Mouse (Mus musculus): ENCODE results near the gene Creg2. TPM values are rescaled to one million over a fixed set of nuclear protein-coding genes. Genes with fewer than 3 reads are reported as not detected.
A peak's percentile ranks its signal among the peaks of the same experiment; 100 is the strongest.

Creg2 gene
- total and polyA plus RNA-seq, 2 experiments = not detected

DNA sequence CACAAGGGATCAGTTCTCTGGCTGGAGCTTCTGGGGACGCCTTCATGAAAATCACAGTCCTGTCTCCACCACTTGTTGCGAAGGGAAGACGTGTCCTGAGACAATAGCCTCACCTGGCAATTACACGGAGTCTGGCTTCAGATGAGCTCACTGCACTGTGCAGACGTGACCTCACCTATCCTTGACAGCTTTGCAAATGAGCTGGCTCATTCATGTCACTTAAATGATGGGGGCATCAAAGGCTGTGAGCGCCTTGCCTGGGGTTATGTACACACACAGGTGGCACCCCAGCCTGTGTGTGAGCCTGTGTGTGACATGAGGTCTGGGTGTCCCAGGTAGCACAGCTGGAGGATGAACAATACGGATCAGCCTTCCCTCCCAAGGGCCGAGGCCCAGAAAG is 27.6 kb upstream of the Creg2 start:
- H3K27ac ChIP-seq (replicated peaks; ENCODE audit: insufficient read depth, low read depth, low read length) = no peak overlapping the region
- H3K27me3 ChIP-seq (ENCODE audit: control insufficient read depth, insufficient read depth, low read length) = no peaks in the 10 kb centered on the region
- DNase-seq (ENCODE audit: extremely low read depth, low read depth, low spot score) = no peak
- H3K36me3 ChIP-seq (ENCODE audit: control insufficient read depth, insufficient read depth, low read length) = no peaks in the 10 kb centered on the region
- no peak for TF ChIP-seq POLR2A (IDR thresholded peaks at IDR 0.05; ENCODE audit: extremely low read depth, insufficient read depth, low read length)
- no peak for TF ChIP-seq CTCF (IDR thresholded peaks at IDR 0.05; ENCODE audit: low read depth, low read length)
- H3K79me2 ChIP-seq (ENCODE audit: control insufficient read depth, insufficient read depth, low read length) = no peaks in the 10 kb centered on the region
- H3K4me1 ChIP-seq (ENCODE audit: control insufficient read depth, insufficient read depth, low read length) = no peaks in the 10 kb centered on the region
- no peak overlapping the region for H3K9ac ChIP-seq (ENCODE audit: low read depth, low read length)
- no peak overlapping the region for H3K4me3 ChIP-seq (ENCODE audit: insufficient read depth, low read depth, low read length)
- WGBS = 83% methylated on average over 8 of the region's 8 CpGs

DNA sequence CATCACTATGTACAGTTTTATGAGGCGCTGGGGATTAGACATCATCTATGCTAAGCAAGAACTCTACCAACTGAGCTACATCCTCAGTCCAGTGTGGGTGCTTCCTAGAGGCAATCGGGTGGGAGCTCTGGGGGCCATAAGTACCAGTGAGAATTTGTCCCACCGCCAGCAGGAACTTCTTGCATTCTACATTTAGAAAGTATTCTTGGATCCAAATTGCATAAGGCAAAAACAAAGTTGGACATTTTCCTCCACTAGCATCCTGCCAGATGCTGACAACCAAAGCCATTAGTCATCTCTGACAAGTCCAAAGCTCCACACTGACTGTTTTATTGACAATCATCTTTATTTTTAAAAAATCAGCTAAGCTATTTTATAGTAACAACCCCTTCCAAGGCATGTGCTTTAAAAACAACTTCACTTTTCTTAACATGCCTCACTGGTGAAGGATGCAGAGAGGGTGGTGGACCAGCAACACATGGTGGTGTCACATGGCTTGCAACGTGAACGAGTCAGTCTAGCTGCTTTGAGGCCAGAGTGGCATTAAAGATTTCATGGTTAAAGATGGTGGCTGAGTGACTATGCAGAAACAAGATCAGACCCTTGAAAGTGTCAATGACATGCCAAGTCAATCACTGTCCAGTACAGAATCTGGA is 25.1 kb upstream of the Creg2 start:
- TF ChIP-seq CTCF (IDR thresholded peaks at IDR 0.05; ENCODE audit: low read depth, low read length) (no peak), POLR2A (IDR thresholded peaks at IDR 0.05; ENCODE audit: extremely low read depth, insufficient read depth, low read length) (no peak)
- 88% methylated on average over 5 of the region's 5 CpGs for WGBS
- Histone ChIP-seq H3K9ac (ENCODE audit: low read depth, low read length) (no peak overlapping the region), H3K4me1 (ENCODE audit: control insufficient read depth, insufficient read depth, low read length) (no peaks in the 10 kb centered on the region), H3K27ac (replicated peaks; ENCODE audit: insufficient read depth, low read depth, low read length) (no peak overlapping the region), H3K36me3 (ENCODE audit: control insufficient read depth, insufficient read depth, low read length) (no peaks in the 10 kb centered on the region), H3K4me3 (ENCODE audit: insufficient read depth, low read depth, low read length) (no peak overlapping the region), H3K79me2 (ENCODE audit: control insufficient read depth, insufficient read depth, low read length) (no peaks in the 10 kb centered on the region), H3K27me3 (ENCODE audit: control insufficient read depth, insufficient read depth, low read length) (no peaks in the 10 kb centered on the region)
- DNase-seq (ENCODE audit: extremely low read depth, low read depth, low spot score) = no peak

DNA sequence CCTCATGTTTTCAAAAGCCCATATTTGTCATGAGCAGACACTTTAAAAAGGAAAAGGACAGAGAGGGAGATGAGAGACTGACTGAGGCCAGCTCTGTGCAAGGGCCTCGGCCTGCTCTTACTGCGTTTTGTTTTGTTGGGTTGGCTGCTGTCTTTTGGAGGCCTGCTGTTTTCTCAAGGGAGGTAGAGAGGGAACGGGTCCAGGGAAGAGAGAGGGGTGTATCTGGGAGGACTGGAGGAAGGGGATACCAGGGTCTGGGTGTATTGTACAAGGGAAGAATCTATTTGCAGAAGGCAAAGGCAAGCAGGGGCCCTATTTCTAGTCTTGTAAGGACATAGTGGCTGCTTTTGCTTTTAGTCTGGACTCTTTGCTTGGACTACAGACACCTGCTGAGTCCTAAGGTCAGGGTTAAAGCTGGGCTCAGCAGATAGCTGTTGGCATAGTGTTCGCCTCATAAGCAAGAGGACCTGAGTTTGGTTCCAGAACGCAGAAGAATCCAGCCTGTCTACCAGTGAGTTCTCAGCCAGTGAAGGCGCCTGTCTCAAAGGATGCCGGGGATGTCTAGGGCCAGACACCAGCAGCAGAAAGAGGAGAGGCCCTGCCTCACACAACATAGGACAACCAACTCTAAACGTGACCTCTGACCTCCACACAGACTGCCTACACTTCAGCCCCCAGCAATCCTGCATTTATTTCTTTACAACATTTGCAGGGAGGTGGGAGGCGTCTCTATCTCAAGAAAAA is 21.3 kb upstream of the Creg2 start:
- Histone ChIP-seq H3K27me3 (ENCODE audit: control insufficient read depth, insufficient read depth, low read length) (no peaks in the 10 kb centered on the region), H3K36me3 (ENCODE audit: control insufficient read depth, insufficient read depth, low read length) (no peaks in the 10 kb centered on the region), H3K4me3 (ENCODE audit: insufficient read depth, low read depth, low read length) (no peak overlapping the region), H3K4me1 (ENCODE audit: control insufficient read depth, insufficient read depth, low read length) (no peaks in the 10 kb centered on the region), H3K27ac (replicated peaks; ENCODE audit: insufficient read depth, low read depth, low read length) (no peak overlapping the region), H3K9ac (ENCODE audit: low read depth, low read length) (no peak overlapping the region), H3K79me2 (ENCODE audit: control insufficient read depth, insufficient read depth, low read length) (no peaks in the 10 kb centered on the region)
- TF ChIP-seq CTCF (IDR thresholded peaks at IDR 0.05; ENCODE audit: low read depth, low read length) (no peak), POLR2A (IDR thresholded peaks at IDR 0.05; ENCODE audit: extremely low read depth, insufficient read depth, low read length) (no peak)
- WGBS = 88% methylated on average over 9 of the region's 9 CpGs
- DNase-seq (ENCODE audit: extremely low read depth, low read depth, low spot score) = peak; percentile 44

DNA sequence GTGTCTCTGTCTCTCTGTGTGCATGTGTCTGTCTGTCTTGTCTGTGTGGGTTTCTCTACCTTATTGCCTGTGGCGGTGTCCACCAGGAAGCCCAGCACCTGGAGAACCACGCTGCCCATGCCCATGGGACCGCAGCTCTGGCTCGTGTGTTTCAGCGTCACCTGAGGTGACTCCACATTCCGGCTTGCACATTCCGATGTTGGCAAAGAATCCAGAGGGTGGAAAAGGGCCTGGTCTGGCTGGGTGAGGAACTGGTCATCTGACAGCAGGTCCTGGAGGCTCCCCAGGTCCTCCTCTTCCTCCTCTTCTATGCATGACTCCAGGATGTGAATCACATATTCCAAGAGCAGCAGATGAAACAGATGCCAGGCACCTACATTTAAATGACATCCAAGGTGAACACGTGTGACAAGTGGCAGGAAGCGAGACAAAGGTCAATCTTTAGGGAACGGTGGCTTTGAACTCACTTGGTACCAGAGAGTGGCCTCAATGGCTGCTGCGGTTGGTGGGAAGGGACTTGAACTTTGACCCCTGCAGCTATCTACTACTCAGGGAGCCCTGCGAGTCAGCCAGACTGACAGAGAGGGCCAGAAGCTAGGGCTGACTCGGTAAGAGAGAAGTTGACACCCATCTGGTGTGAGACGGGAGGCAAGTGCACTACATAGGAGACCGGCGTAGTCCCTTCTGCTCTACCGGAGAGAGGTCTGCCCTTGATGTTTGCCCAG is 19.1 kb upstream of the Creg2 start:
- DNase-seq (ENCODE audit: extremely low read depth, low read depth, low spot score) = no peak
- no peaks in the 10 kb centered on the region for H3K79me2 ChIP-seq (ENCODE audit: control insufficient read depth, insufficient read depth, low read length)
- H3K36me3 ChIP-seq (ENCODE audit: control insufficient read depth, insufficient read depth, low read length) = no peaks in the 10 kb centered on the region
- 78% methylated on average over 17 of the region's 17 CpGs for WGBS
- no peak overlapping the region for H3K27ac ChIP-seq (replicated peaks; ENCODE audit: insufficient read depth, low read depth, low read length)
- TF ChIP-seq POLR2A (IDR thresholded peaks at IDR 0.05; ENCODE audit: extremely low read depth, insufficient read depth, low read length) = no peak
- no peak for TF ChIP-seq CTCF (IDR thresholded peaks at IDR 0.05; ENCODE audit: low read depth, low read length)
- H3K27me3 ChIP-seq (ENCODE audit: control insufficient read depth, insufficient read depth, low read length) = 0 out of 2 replicates have a peak, but pooled peaks cover 3% of the 10 kb centered on the region
- no peak overlapping the region for H3K4me3 ChIP-seq (ENCODE audit: insufficient read depth, low read depth, low read length)
- no peak overlapping the region for H3K9ac ChIP-seq (ENCODE audit: low read depth, low read length)
- no peaks in the 10 kb centered on the region for H3K4me1 ChIP-seq (ENCODE audit: control insufficient read depth, insufficient read depth, low read length)

DNA sequence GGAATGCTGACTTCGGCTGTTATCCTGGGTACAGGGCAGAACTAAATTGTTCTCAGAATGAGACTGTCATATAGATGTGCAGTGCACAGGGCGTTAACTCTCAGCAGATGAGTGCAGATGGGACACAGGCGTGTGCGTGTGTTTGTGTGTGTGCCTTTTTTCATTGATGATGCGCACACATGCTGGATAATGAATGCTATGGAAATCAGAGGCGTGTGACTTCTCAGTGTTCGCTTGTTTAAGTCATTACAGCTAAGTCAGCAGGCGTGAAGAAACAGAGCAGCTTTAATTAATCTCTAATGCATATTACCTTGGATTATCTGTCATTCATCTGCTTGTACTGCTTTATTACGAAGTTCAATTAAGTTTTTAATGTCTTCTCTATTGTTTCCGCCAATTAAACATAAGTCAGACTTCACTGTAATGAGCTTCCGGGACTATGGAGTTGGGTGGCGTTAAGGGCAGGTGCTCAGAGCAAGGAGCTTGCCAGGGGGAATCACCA is 15.5 kb upstream of the Creg2 start:
- WGBS = 92% methylated on average over 12 of the region's 12 CpGs
- DNase-seq (ENCODE audit: extremely low read depth, low read depth, low spot score) = no peak
- Histone ChIP-seq H3K9ac (ENCODE audit: low read depth, low read length) (no peak overlapping the region), H3K4me3 (ENCODE audit: insufficient read depth, low read depth, low read length) (no peak overlapping the region), H3K36me3 (ENCODE audit: control insufficient read depth, insufficient read depth, low read length) (no peaks in the 10 kb centered on the region), H3K27ac (replicated peaks; ENCODE audit: insufficient read depth, low read depth, low read length) (no peak overlapping the region), H3K79me2 (ENCODE audit: control insufficient read depth, insufficient read depth, low read length) (no peaks in the 10 kb centered on the region), H3K4me1 (ENCODE audit: control insufficient read depth, insufficient read depth, low read length) (no peaks in the 10 kb centered on the region), H3K27me3 (ENCODE audit: control insufficient read depth, insufficient read depth, low read length) (peaks cover 3% of the 10 kb centered on the region; the same call in 1 of the 2 replicates)
- TF ChIP-seq POLR2A (IDR thresholded peaks at IDR 0.05; ENCODE audit: extremely low read depth, insufficient read depth, low read length) (no peak), CTCF (IDR thresholded peaks at IDR 0.05; ENCODE audit: low read depth, low read length) (no peak)
